Mouse (Mus musculus) lung, postnatal 25 days (tissue): ENCODE results near the gene Jak1.

ENCODE experiments used
- DNase-seq: peaks from one replicate; pipeline ENCODE4 v3.0.0; 2022; ENCODE audit warnings: low spot score

Gene Jak1

DNA sequence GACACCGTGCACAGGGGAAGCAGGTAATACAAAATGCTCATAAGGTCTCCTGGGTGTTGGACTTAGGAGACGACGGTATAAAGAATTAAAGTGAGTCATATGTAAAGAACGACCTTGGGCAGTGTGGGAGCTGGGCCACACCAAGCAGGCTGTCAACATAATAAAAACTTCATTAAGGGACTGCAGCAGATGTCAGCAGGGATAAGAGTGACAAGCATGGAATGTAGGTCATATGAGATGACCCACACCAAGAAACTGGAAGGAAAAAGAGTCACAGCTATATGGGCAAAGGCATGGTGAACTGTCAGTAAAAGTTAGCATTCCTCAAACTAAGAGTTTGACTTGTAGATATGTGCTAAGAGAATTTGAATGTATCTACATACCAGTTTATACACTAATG is 120.7 kb downstream of the Jak1 start:
- no peak for DNase-seq

DNA sequence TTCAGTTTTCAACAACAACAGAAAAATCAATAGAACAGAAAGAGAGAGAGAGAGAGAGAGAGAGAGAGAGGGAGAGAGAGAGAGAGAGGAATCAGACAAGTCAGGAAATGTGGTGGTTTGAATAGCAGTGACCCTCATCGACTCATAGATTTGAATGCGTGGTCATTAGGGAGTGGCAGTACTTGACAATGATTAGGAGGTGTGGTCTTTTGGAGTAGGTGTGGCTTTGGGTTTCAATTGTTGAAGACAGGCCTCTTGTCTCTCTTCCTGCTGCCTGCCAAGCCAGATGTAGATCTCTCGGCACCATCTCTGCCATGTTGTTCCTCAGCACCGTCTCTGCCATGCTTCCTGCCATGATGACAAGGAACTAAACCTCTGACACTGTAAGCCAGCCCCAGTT is 121.2 kb downstream of the Jak1 start:
- DNase-seq, result no peak

GRCm38 (mm10) chr4:101141768-101142167 is 123.3 kb downstream of the Jak1 start:
- no peak for DNase-seq

DNA sequence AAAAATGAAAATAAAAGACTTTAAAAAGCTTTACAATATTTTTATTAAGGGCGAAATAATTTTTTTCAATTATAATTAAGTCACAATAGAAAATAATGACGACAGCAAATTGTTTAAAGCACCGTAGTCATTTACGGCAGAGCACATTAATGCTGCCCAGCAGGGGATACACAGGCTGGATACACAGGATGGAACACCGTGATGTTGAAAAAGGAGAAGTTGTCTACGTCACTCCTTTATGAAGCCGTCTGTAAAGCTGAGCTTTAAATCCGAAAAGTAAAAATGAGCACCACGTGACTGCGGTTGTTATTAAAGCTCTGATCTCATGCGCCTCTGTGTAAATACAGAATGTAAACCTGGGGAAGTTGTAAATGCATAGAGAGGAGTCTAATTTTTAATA is 127.1 kb downstream of the Jak1 start:
- DNase-seq, result no peak

- no peak for DNase-seq
Observed at GRCm38 (mm10) chr4:101135909-101136308, 129.2 kb downstream of the Jak1 start.

GRCm38 (mm10) chr4:101135013-101135412 is 130.1 kb downstream of the Jak1 start:
- no peak for DNase-seq

DNA sequence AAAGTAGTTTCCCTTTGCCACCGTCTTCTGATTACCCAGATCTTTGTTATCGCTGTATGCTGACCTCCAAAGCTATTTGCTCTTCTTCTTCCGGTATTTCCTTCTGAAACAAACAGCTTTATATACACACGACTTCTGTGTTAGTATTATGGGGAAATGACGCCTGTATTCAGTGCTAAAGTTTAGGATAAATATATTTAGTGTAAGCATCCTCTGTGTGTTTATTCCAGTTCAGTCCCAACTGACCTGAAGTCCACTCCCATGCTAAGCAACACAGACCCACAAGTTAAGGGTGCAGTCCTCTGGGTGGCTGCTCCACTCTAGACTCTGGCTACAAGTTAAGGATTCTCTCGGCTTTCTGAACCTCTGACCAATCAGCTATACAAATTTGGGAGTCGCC is 144.1 kb downstream of the Jak1 start:
- peak; percentile 68 for DNase-seq

DNA sequence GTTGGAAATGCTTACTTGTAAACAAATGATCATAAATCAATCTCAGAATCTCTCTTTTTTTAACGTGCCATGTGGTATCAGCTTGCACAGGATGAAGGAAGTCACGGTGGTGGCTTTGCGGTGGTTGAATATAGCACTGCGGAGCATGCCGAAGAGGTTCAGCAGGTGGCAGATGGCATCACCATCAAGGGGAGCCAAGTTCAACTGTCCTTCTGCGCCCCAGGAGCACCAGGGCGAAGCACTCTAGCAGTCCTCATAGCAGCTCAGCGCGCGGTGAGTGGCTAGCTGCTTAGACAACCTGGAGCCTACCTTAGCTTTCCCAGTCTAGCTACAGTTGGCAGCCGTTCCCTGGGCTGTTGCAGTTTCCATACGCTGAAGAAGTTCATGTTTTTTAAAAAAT is 158.0 kb downstream of the Jak1 start:
- DNase-seq, result no peak
